Mouse (Mus musculus) adrenal gland, postnatal 25 days (tissue): ENCODE measurements at regions not wholly inside any gene's neighbourhood (a gene's known extent, or its start where the extent isn't known, plus 50 kb on each side); places are given as distances from the start of the nearest gene placed in this dataset.

Experiments
- DNase-seq: peaks from one replicate; pipeline ENCODE4 v3.0.0; 2021; ENCODE audit warnings: mixed read lengths

- no peak for DNase-seq
Observed at GRCm38 (mm10) chr10:109607121-109607520, 596.3 kb upstream of the Syt1 start.

- no peak for DNase-seq
Observed at GRCm38 (mm10) chr10:109603241-109603640, 592.5 kb upstream of the Syt1 start.

- no peak for DNase-seq
Observed at GRCm38 (mm10) chr10:109598604-109599003, 587.8 kb upstream of the Syt1 start.

GRCm38 (mm10) chr10:109573200-109573599 is 562.4 kb upstream of the Syt1 start:
- no peak for DNase-seq

- peak; percentile 60 for DNase-seq
Observed at GRCm38 (mm10) chr10:109569798-109570197, 559.0 kb upstream of the Syt1 start.

GRCm38 (mm10) chr10:109566675-109567074 is 555.9 kb upstream of the Syt1 start:
- DNase-seq, result no peak

GRCm38 (mm10) chr10:109561638-109562037 is 550.9 kb upstream of the Syt1 start:
- DNase-seq, result no peak

- peak; percentile 6 for DNase-seq
Observed at GRCm38 (mm10) chr10:109561094-109561493, 550.3 kb upstream of the Syt1 start.

GRCm38 (mm10) chr10:109543301-109543700 is 532.5 kb upstream of the Syt1 start:
- no peak for DNase-seq

- DNase-seq, result no peak
Observed at GRCm38 (mm10) chr10:109540229-109540628, 529.4 kb upstream of the Syt1 start.

- DNase-seq, result no peak
Observed at GRCm38 (mm10) chr10:109528096-109528495, 517.3 kb upstream of the Syt1 start.

GRCm38 (mm10) chr10:109521681-109522080 is 510.9 kb upstream of the Syt1 start:
- DNase-seq, result no peak

GRCm38 (mm10) chr10:109517664-109518063 is 506.9 kb upstream of the Syt1 start:
- no peak for DNase-seq

- DNase-seq, result no peak
Observed at GRCm38 (mm10) chr10:109515225-109515624, 504.4 kb upstream of the Syt1 start.

GRCm38 (mm10) chr10:109510917-109511715 is 500.3 kb upstream of the Syt1 start:
- no peak for DNase-seq

- DNase-seq, result no peak
Observed at GRCm38 (mm10) chr10:109508553-109508952, 497.8 kb upstream of the Syt1 start.

GRCm38 (mm10) chr10:109507228-109507627 is 496.4 kb upstream of the Syt1 start:
- no peak for DNase-seq

- no peak for DNase-seq
Observed at GRCm38 (mm10) chr10:109504683-109505082, 493.9 kb upstream of the Syt1 start.

- no peak for DNase-seq
Observed at GRCm38 (mm10) chr10:109500861-109501260, 490.1 kb upstream of the Syt1 start.

GRCm38 (mm10) chr10:109498301-109498700 is 487.5 kb upstream of the Syt1 start:
- no peak for DNase-seq

GRCm38 (mm10) chr10:109496161-109496560 is 485.4 kb upstream of the Syt1 start:
- DNase-seq, result no peak

GRCm38 (mm10) chr10:109490765-109491164 is 480.0 kb upstream of the Syt1 start:
- DNase-seq, result no peak

GRCm38 (mm10) chr10:109488000-109488399 is 477.2 kb upstream of the Syt1 start:
- no peak for DNase-seq

- DNase-seq, result no peak
Observed at GRCm38 (mm10) chr10:109486917-109487604, 476.3 kb upstream of the Syt1 start.
